Mouse (Mus musculus): ENCODE measurements around the gene Spata25.

- TF ChIP-seq TAL1 (IDR thresholded peaks at IDR 0.05; ENCODE audit: low read length) (no peak), GATA1 (IDR thresholded peaks at IDR 0.05; ENCODE audit: low read length) (no peak)
Measured at GRCm38 (mm10) chr2:164823969-164824368, 4.4 kb downstream of the Spata25 start.

Measured in erythroblast, embryonic 14.5 days (primary cell).